Mouse (Mus musculus) liver, adult 2 months (tissue): ENCODE data around the gene Me3.

ENCODE experiments used
- CTCF ChIP-seq: fragments of 200-500 bp; IDR thresholded peaks from 2 replicates; pipeline ENCODE4 v1.5.1; 2011; ENCODE audit warnings: low read depth, low read length, control low read depth
- POLR2A ChIP-seq: fragments of 200-500 bp; IDR thresholded peaks from 2 replicates; pipeline ENCODE4 v1.6.1; 2011; ENCODE audit warnings: low read length, control low read depth; ENCODE audit not compliant: insufficient read depth; ENCODE audit errors: extremely low read depth

GRCm38 (mm10) chr7:89730514-89730913 is 98.3 kb downstream of the Me3 start:
- TF ChIP-seq CTCF (no peak), POLR2A (no peak)
